Mouse (Mus musculus) megakaryocyte-erythroid progenitor cell, adult 5-6 weeks (primary cell): ENCODE results near the gene Supt5. TPM values are rescaled to one million over a fixed set of nuclear protein-coding genes. Genes with fewer than 3 reads are reported as not detected.

Source experiments
- ATAC-seq: replicated peaks from 2 replicates; pipeline ENCODE4 v1.8.0; 2016; ENCODE audit warnings: mild to moderate bottlenecking, inconsistent platforms; ENCODE audit not compliant: severe bottlenecking, poor library complexity, low FRiP score, low TSS enrichment
- total RNA-seq, 2 experiments: library from RNA; stranded (forward) in 1 of 2; stranded (reverse) in 1 of 2; fragments of 200-1000, 215-1000 nt in 1 of 2; fragments of >200 nt in 1 of 2; fragmentation: Nextera tagmentation in 1 of 2; gene quantifications; 2 replicates each; pipeline ENCODE4 v1.2.3; 2014 to 2017

The Supt5 gene
- total RNA-seq, 2 experiments from 2014 or later, result 79.4 to 87.6 TPM

- ATAC-seq, result no peak
Observed at GRCm38 (mm10) chr7:28356981-28357380, 18.4 kb upstream of the Supt5 start.

- no peak for ATAC-seq
Observed at GRCm38 (mm10) chr7:28355221-28355620, 16.7 kb upstream of the Supt5 start.

- ATAC-seq, result no peak
Observed at GRCm38 (mm10) chr7:28354596-28354995, 16.1 kb upstream of the Supt5 start.

GRCm38 (mm10) chr7:28354113-28354581 is 15.6 kb upstream of the Supt5 start:
- ATAC-seq, result no peak

GRCm38 (mm10) chr7:28353267-28353666 is 14.7 kb upstream of the Supt5 start:
- no peak for ATAC-seq

- ATAC-seq, result 0 out of 2 replicates have a peak, but pooled peaks have one; percentile 24
Observed at GRCm38 (mm10) chr7:28351676-28352191, 13.2 kb upstream of the Supt5 start.

GRCm38 (mm10) chr7:28350155-28350883 is 11.8 kb upstream of the Supt5 start, which contains the start of gene Rps16:
TSS of gene Rps16 (plus strand) at chr7:28350652.
- ATAC-seq, result peak; percentile 88

GRCm38 (mm10) chr7:28348601-28349000 is 10.1 kb upstream of the Supt5 start:
- ATAC-seq, result no peak

- ATAC-seq, result no peak
Observed at GRCm38 (mm10) chr7:28347746-28348145, 9.2 kb upstream of the Supt5 start.

- ATAC-seq, result peak; percentile 50; the same call in 1 of the 2 replicates
Observed at GRCm38 (mm10) chr7:28344637-28345036, 6.1 kb upstream of the Supt5 start.

GRCm38 (mm10) chr7:28341381-28341780 is 2.8 kb upstream of the Supt5 start:
- ATAC-seq, result no peak

GRCm38 (mm10) chr7:28339213-28339917 is 819 bp upstream of the Supt5 start:
- ATAC-seq, result peak; percentile 65

- ATAC-seq, result no peak
Observed at GRCm38 (mm10) chr7:28335471-28335870, 3.1 kb downstream of the Supt5 start.

GRCm38 (mm10) chr7:28334534-28334933 is 4.0 kb downstream of the Supt5 start:
- ATAC-seq, result no peak

- no peak for ATAC-seq
Observed at GRCm38 (mm10) chr7:28328260-28328659, 10.3 kb downstream of the Supt5 start.

- no peak for ATAC-seq
Observed at GRCm38 (mm10) chr7:28326457-28326856, 12.1 kb downstream of the Supt5 start.

- ATAC-seq, result no peak
Observed at GRCm38 (mm10) chr7:28325293-28325692, 13.3 kb downstream of the Supt5 start.

- peak; percentile 20; the same call in 1 of the 2 replicates for ATAC-seq
Observed at GRCm38 (mm10) chr7:28321974-28322720, 16.4 kb downstream of the Supt5 start.

- ATAC-seq, result no peak
Observed at GRCm38 (mm10) chr7:28318714-28319113, 19.8 kb downstream of the Supt5 start.

- no peak for ATAC-seq
Observed at GRCm38 (mm10) chr7:28318036-28318435, 20.5 kb downstream of the Supt5 start.
